ENCODE assay signal across 9 mouse cellular contexts in genomic region chr10:26773541-26773940, GRCm38 (mm10). TPM values are rescaled to one million over a fixed set of nuclear protein-coding genes. Genes with fewer than 3 reads are reported as not detected.
A peak's percentile ranks its signal among the peaks of the same experiment; 100 is the strongest.
DNase-seq lines count a peak whose midpoint lies in the region; ATAC-seq and TF ChIP-seq lines count a peak whose summit lies in the region.
"Had no signal": no experiment of that assay in that cellular context is flagged by ENCODE, and none has a peak within 500 bp of the region (broad histone marks: within the 10 kb centered on the region; RNA-seq: fewer than 3 reads in every experiment).

No protein-coding gene starts in this region.

- TF ChIP-seq CTCF in lung, postnatal 0 days (IDR thresholded peaks at IDR 0.05) = no peak

- H3K9ac ChIP-seq in lung, postnatal 0 days (replicated peaks; ENCODE audit: low read depth) = peak overlapping the region; percentile 44; the same call in 1 of the 2 replicates
- no peak overlapping the region for H3K9ac ChIP-seq in limb, embryonic 14.5 days (ENCODE audit: low read depth, low read length, severe bottlenecking)
- no peak overlapping the region; the same call in 1 of the 2 replicates for H3K9ac ChIP-seq in stomach, embryonic 15.5 days

- peaks cover 16% of the 10 kb centered on the region; the same call in 1 of the 2 replicates for H3K4me1 ChIP-seq in lung, postnatal 0 days (ENCODE audit: insufficient read depth, low read depth, low read length)
- H3K4me1 ChIP-seq in hindbrain, embryonic 10.5 days (replicated peaks) = peaks cover 18% of the 10 kb centered on the region
- peaks cover 9% of the 10 kb centered on the region for H3K4me1 ChIP-seq in limb, embryonic 14.5 days (ENCODE audit: control insufficient read depth, insufficient read depth, low read length)
- H3K4me1 ChIP-seq in stomach, embryonic 15.5 days = peaks cover 11% of the 10 kb centered on the region; the same call in 1 of the 2 replicates

- 20% methylated on average over 5 of the region's 5 CpGs for WGBS in lung, postnatal 0 days
- WGBS in hindbrain, embryonic 10.5 days = 52% methylated on average over 5 of the region's 5 CpGs
- WGBS in limb, embryonic 14.5 days = 33% methylated on average over 5 of the region's 5 CpGs
- WGBS in stomach, embryonic 15.5 days = 57% methylated on average over 5 of the region's 5 CpGs

- TF ChIP-seq EP300 in lung, postnatal 0 days (IDR thresholded peaks at IDR 0.05) = no peak

- H3K4me3 ChIP-seq in lung, postnatal 0 days (ENCODE audit: low read depth, low read length) = peak overlapping the region; percentile 51; the same call in 1 of the 2 replicates
- H3K4me3 ChIP-seq in hindbrain, embryonic 10.5 days = peak overlapping the region; percentile 64
- peak overlapping the region; percentile 51 for H3K4me3 ChIP-seq in limb, embryonic 14.5 days (replicated peaks; ENCODE audit: low read length)
- H3K4me3 ChIP-seq in stomach, embryonic 15.5 days (replicated peaks) = peak overlapping the region; percentile 57

- ATAC-seq in lung, postnatal 0 days = no peak
- ATAC-seq in limb, embryonic 14.5 days (ENCODE audit: low FRiP score, low read depth) = no peak
- ATAC-seq in stomach, embryonic 15.5 days (ENCODE audit: insufficient read depth, low FRiP score, low read depth) = no peak
- ATAC-seq in activated CD4-positive, CD25-positive, alpha-beta regulatory T cell, adult 4 months = no peak

- DNase-seq in lung, postnatal 0 days (ENCODE audit: low spot score) = no peak
- DNase-seq in lung, postnatal 10 days = no peak
- no peak for DNase-seq in hindbrain, embryonic 10.5 days (ENCODE audit: low spot score)
- no peak for DNase-seq in limb, embryonic 14.5 days (ENCODE audit: low spot score)
- no peak for DNase-seq in layer of hippocampus, adult 18-20 months (ENCODE audit: low spot score in 2 of 2)
- DNase-seq in layer of hippocampus, adult 11-12 months (ENCODE audit: low spot score) = no peak

- no peaks in the 10 kb centered on the region for H3K36me3 ChIP-seq in lung, postnatal 0 days (ENCODE audit: insufficient read depth, low read length)
- no peaks in the 10 kb centered on the region for H3K36me3 ChIP-seq in hindbrain, embryonic 10.5 days
- H3K36me3 ChIP-seq in limb, embryonic 14.5 days (ENCODE audit: control insufficient read depth, insufficient read depth, low read length) = no peaks in the 10 kb centered on the region
- no peaks in the 10 kb centered on the region for H3K36me3 ChIP-seq in stomach, embryonic 15.5 days

- H3K27ac ChIP-seq in lung, postnatal 0 days (ENCODE audit: low read length) = peak overlapping the region; percentile 94
- H3K27ac ChIP-seq in hindbrain, embryonic 10.5 days = no peak overlapping the region
- peak overlapping the region; percentile 70; the same call in 1 of the 2 replicates for H3K27ac ChIP-seq in limb, embryonic 14.5 days (replicated peaks; ENCODE audit: low read depth, low read length)
- H3K27ac ChIP-seq in stomach, embryonic 15.5 days = peak overlapping the region; percentile 95

- no peak for TF ChIP-seq POLR2A in limb, embryonic 14.5 days (IDR thresholded peaks at IDR 0.05; ENCODE audit: borderline replicate concordance, extremely low read depth, insufficient read depth, insufficient read length)

- no peaks in the 10 kb centered on the region for H3K27me3 ChIP-seq in lung, postnatal 0 days (replicated peaks; ENCODE audit: insufficient read depth, low read length)
- H3K27me3 ChIP-seq in hindbrain, embryonic 10.5 days (ENCODE audit: insufficient read depth, poor library complexity, severe bottlenecking) = no peaks in the 10 kb centered on the region
- H3K27me3 ChIP-seq in limb, embryonic 14.5 days (ENCODE audit: control insufficient read depth, insufficient read depth, low read length) = no peaks in the 10 kb centered on the region
- H3K27me3 ChIP-seq in stomach, embryonic 15.5 days (replicated peaks) = no peaks in the 10 kb centered on the region
- H3K27me3 ChIP-seq: Patski had no signal

- no peaks in the 10 kb centered on the region for H3K9me3 ChIP-seq in lung, postnatal 0 days (ENCODE audit: low read length)
- H3K9me3 ChIP-seq in hindbrain, embryonic 10.5 days = no peaks in the 10 kb centered on the region
- no peaks in the 10 kb centered on the region for H3K9me3 ChIP-seq in limb, embryonic 14.5 days (ENCODE audit: control insufficient read depth, low read length)
- H3K9me3 ChIP-seq in stomach, embryonic 15.5 days = no peaks in the 10 kb centered on the region

- H3K4me2 ChIP-seq in lung, postnatal 0 days (replicated peaks; ENCODE audit: low read depth, low read length) = peak overlapping the region; percentile 67
- peak overlapping the region; percentile 88 for H3K4me2 ChIP-seq in limb, embryonic 14.5 days (replicated peaks; ENCODE audit: low read depth, low read length, severe bottlenecking)
- peak overlapping the region; percentile 81 for H3K4me2 ChIP-seq in stomach, embryonic 15.5 days

RNA-seq across cellular contexts. Expression of gene Arhgap18, which starts 20.3 kb away (rescaled TPM):
- polyA plus RNA-seq in lung, postnatal 0 days (2015; fragmentation: Nextera tagmentation; extraction: Ambion mirVana) = 28.6 and 43.3 TPM in 2 replicates
- 10.0 and 10.9 TPM in 2 replicates for polyA plus RNA-seq in hindbrain, embryonic 10.5 days (2016; fragmentation: Nextera tagmentation; extraction: Ambion mirVana)
- 10.2 and 14.2 TPM in 2 replicates for polyA plus RNA-seq in limb, embryonic 14.5 days (2012; rRNA removed)
- 23.3 and 24.3 TPM in 2 replicates for polyA plus RNA-seq in limb, embryonic 14.5 days (2014; fragmentation: Nextera tagmentation; extraction: Ambion mirVana)
- polyA plus RNA-seq in stomach, embryonic 15.5 days (2015; fragmentation: Nextera tagmentation; extraction: Ambion mirVana) = 35.6 and 42.8 TPM in 2 replicates
- polyA plus RNA-seq in activated CD4-positive, CD25-positive, alpha-beta regulatory T cell, adult 4 months (2017; shearing (Covaris generic)) = 10 to 100 TPM; 34.7 to 37.5 TPM
- total RNA-seq in layer of hippocampus, adult 18-20 months (2021) = 1 to 10 TPM; 3.8 to 6.9 TPM
